Mouse (Mus musculus) 3T3-L1 (cell line): ENCODE results near the gene Dusp2.

Experiments
- DNase-seq: peaks from one replicate; pipeline ENCODE4 v3.0.0-alpha.2; 2015; ENCODE audit warnings: low read depth, low spot score

Gene Dusp2

DNA sequence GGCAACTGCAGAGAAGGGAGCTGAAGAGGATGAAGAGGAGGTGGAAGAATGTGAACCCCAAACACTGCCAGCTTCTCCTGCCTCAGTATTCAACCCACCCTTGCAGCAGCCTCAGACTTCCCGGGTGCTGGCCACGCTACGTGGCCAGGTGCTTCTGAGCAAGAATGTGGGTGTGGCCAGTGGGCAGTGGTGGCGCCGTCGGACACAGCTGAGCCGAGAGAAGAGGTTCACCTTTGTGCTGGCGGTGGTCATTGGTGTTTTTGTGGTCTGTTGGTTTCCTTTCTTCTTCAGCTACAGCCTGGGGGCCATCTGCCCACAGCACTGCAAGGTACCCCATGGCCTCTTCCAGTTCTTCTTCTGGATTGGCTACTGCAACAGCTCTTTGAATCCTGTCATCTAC, 28.5 kb downstream of the Dusp2 start:
- no peak for DNase-seq

GRCm38 (mm10) chr2:127367126-127367820, 31.3 kb downstream of the Dusp2 start:
- DNase-seq: no peak

DNA sequence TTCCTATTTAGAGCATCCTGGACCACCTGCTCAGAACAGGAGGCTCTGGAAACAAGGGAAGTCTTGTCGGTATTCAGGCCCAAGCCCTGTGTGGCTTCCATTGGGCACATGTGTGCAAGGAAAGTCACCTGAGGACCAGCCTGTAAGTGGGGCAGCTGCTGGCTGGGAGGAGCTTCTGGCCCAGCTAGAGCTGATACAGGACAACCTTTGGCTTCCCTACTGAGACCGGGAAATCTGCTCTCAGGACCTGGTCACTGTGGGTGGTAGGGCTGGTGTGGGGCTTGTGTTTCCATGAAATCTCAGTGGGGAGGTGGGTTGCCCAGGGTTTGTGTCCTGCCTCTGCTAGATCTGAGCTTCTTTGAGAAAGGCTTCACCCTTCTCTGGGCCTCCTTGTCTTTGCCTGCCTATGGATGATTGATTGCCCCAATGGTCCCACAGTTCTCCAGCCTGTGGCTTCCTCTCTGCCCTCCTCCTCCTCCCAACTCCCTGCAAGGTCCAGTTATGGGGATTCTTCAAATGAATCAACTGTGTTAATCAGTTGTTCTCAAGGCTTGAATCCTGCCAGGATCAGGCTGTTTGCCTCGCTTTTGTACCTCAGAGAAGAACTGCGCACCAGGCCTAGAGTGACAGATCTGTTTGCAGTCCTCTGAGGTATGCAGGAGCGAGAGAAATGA, 33.9 kb downstream of the Dusp2 start:
- no peak for DNase-seq

DNA sequence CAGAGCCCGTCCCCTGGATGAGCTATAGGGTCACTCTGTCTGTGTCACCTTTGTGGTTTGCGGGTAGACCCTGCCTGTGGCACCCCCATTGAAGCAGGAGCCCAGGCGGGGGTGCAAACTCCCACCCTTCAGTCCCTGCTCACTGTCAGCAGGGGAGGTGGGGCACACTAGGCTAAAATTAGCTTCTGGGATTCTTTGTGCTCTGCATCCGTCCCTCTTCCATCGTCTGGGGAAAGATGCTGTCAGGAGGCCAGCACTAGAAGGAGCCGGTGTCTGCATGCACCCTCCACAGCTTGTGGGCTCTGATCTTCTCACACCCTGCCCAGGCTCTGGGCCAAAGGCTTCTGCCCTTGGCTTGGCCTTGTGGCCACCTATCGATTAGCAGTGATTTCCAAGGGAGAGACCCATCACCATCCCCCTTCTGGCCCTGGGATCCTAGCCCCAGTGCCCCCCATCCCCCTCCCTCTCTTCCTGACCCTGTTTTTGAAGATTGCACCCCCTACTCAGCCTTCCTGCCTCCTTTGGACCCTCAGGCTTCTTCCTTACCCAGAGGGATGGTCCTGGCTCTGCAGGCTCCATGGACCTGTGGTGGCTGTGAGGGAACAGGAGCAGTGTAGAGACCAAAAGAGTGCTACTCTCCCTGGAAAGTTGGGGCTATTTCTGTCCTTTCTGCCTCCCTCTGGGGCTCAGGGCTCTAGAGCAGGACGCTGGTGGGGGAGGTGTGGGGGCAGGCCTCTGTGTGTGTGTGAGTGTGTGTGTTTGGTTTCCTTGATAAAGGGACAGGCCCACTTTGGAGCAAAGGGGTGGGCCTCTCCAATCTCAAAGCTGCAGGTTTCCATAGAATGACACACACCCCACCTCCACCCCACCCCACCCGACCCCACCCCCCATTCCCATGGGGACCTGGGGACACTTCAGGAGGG, 34.9 kb downstream of the Dusp2 start:
- DNase-seq: no peak

- no peak for DNase-seq
These were observed 35.5 kb downstream of the Dusp2 start for GRCm38 (mm10) chr2:127371484-127371861.

DNA sequence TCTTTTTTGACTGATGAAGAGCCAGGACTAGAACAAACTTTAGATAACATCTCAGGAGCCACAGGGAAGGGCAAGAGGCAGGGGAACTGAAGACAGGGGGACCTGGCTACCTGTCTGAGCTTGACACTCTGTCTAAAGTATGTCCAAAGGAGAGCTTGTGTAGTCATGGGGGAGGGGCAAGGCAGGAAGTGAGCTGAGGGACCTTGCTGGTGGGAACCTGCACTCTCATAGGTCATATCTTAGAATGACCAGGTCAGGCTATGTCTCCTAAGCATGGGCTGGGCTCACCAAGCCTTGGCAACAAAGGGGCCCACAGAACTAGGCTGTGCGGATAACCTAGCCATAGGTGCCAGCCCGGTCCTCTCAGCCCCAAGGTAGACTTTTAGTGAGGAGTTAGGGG, 36.1 kb downstream of the Dusp2 start:
- no peak for DNase-seq

GRCm38 (mm10) chr2:127374131-127374530, 38.2 kb downstream of the Dusp2 start:
- DNase-seq: no peak

- DNase-seq: no peak
These were observed 39.1 kb downstream of the Dusp2 start for GRCm38 (mm10) chr2:127375087-127375486.

- no peak for DNase-seq
These were observed 39.9 kb downstream of the Dusp2 start for GRCm38 (mm10) chr2:127375759-127376341.

DNA sequence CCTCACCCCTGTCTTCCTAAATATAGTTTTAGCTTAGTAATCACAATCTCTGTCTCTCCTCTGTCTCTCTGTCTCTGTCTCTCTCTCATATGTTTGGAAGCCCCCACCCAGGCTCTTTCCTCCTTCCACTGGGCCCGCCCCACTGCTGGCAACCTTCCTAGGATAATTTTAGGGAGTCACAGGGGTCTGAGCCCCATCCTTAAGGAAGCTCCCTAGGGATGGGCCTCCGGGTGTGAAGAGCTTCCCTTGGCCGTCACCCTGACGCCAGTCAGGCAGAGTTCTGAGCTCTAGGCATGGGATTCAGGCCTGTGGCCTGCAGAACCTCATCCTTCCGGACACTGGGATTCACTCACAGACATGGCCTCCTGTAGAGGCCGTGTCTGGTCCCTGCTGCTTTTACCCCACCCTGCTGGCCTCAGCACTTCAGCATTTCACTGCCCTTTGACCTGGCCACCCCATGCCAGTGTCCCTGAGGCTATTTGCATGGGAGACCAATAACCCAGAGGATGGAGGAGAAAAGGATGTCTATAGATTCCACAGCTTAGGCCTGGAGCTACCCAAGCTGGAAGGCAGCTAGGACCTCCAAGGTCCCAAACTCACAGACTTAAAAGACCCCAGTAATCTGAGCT, 40.6 kb downstream of the Dusp2 start:
- no peak for DNase-seq

- DNase-seq: peak; percentile 19
These were observed 42.1 kb downstream of the Dusp2 start for GRCm38 (mm10) chr2:127377942-127378610.

DNA sequence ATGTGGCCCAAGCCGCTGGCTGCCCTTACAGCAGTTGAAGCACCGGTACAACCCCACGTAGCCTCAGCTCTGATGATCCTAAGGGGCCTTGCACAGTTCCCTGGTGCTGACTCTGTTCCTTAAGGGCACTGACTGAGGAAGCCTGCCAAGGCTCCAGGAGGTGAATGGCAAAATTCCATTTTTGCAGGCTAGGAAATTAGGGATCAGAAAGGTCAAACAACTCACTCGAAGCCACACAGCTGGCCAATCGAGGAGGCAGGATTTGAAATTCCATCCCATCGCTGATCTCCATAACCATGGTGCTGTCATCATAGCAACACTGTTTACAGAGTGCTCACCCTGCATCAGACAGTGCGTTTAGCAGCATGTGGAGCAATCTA, 42.6 kb downstream of the Dusp2 start:
- DNase-seq: peak; percentile 73

GRCm38 (mm10) chr2:127379250-127379649, 43.3 kb downstream of the Dusp2 start:
- DNase-seq: no peak

DNA sequence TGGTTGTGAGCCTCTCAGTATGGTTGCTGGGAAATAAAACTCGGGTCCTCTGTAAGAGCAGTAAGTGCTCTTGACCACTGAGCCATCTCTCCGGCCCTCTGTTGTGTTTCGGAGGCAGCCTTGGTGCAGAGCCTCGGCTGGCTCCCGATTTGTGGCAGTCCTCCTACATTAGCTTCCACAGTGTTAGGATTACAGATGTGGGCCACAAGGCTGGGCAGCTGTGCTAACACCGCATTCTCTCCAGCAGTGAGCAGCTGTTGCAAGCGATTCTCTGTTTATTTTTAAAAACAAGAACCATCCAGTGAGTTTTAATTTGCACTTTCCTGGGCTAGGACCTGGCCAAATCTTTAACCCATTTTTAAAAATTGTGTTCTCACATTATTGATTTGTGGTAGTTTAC, 47.9 kb downstream of the Dusp2 start:
- DNase-seq: no peak

GRCm38 (mm10) chr2:127387521-127387920, 51.6 kb downstream of the Dusp2 start:
- no peak for DNase-seq
